Mouse (Mus musculus) adrenal gland, adult (tissue): ENCODE results near the gene Cpb2.
A peak's percentile ranks its signal among the peaks of the same experiment; 100 is the strongest.

ENCODE experiments used
- DNase-seq, 2 experiments: peaks; one replicate each; pipeline ENCODE4 v3.0.0; 2022 to 2023; ENCODE audit warnings: low spot score in 1 of 2; ENCODE audit not compliant: inconsistent age in 2 of 2

Gene Cpb2

DNA sequence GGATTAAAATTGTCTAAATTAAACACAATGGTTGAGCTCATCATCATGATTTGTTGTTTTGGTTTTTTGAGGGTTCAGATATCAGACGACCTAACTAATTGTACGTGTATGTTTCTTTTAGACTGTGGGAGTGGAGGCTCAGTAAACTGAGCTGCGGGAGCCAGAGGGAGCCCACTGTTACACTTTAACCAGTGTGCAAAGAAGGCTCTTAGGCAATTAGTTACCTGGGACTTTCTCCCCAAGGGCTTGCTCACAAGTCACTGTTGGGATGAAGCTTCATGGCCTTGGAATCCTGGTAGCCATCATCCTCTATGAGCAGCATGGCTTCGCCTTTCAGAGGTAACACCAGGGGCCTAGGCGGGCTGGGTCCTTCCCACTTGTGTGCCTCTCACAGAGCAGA lies at the start of gene Cpb2:
TSS of gene Cpb2 (plus strand) at position 201 of the 400 bp plus-strand sequence.
- DNase-seq, result no peak

DNA sequence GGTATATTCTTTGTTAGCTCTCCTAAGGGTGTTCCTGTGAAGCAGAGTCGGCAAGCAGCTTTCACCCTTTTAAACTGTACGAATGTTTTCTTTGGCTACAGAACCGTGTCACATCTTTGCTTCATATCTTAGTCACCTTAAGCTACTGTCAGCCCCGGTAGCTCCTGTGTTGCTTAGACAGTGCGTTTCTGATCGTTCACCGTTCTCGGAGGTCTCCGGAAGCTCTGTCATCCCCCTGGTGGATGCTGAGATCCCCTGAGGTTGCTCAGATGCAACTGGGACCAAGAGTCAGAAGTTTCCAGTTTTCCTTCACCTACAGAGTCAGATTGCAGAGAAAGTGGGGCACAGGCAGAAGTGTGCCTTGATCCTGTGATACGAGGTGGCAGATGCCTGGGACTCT lies 49.7 kb upstream of the Cpb2 start:
- DNase-seq, result no peak

DNA sequence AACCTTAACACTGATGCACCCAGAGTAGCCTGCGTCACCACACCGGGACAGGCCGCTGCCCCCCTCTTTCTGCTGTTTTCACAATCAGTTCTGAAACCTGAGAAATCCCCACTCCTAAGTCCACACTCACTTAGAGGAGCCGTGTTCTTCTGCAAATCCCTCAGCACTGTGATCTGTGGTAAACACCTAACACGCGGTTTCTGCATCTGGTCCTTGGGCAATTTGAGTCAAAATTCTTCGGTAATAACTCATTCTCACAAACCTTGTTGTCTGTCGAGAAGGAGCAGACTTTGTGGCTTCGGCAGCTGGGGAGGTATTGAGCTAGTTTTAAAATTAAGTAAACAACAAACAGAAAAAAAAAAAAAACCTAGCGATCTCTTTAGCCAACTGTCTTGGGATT lies 49.2 kb upstream of the Cpb2 start:
- DNase-seq, result no peak

DNA sequence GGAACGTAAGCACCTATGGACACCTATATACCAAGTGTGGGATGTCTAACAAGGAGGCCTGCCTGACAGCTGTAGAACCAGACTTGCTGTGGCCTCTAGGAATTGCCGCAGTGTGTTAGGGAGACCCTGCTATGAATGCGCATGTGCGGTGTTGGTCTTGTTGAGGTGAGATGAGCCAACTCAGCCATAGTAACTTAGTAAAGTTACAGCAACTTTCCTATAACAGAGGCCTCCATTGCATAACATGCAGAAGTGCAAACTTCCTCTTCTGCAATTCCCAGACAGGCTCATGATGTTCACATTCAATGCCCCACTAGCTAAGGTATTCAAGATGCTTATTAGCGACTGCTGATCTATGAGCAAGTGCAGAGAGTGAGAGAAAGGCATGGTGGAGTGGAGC lies 46.6 kb upstream of the Cpb2 start:
- DNase-seq, result no peak

DNA sequence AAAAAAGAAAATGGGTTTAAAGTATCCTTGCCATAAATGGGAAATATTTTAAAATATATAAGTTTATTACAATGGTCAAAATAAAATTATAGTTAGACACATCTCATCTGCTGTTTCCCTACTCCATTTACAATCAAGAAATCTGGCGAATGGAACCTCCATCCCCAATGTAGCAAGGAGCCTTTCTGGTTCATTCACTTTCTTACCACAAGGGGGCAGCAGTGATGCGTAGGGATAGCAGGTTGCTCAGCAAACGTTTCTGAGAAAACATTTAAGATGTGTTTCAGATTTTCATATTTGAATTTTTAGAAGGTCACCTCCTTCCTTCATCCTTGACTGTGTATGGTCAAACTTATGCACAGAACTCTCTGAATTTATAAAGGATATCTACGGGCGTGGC lies 45.1 kb upstream of the Cpb2 start:
- peak; percentile 23 to 76 for DNase-seq

DNA sequence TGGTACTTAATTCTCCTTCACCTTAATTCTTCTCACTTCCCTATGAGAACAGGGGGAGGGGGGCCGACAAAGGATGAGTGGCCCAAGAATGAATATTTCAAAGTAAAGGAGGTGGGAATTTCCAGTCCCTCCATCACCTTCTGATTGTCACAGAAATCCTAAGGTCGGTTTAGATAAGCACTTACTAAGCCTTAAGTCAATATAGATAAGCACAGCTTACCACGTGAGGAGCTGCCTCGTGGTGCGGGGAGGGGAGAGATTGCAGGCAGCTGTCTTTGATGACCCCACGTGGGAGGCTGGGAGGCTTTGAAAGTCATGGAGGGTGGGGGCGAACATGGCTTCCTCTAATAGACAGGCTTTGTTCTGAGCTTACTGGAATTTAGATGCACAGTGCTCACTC lies 44.4 kb upstream of the Cpb2 start:
- no peak for DNase-seq

DNA sequence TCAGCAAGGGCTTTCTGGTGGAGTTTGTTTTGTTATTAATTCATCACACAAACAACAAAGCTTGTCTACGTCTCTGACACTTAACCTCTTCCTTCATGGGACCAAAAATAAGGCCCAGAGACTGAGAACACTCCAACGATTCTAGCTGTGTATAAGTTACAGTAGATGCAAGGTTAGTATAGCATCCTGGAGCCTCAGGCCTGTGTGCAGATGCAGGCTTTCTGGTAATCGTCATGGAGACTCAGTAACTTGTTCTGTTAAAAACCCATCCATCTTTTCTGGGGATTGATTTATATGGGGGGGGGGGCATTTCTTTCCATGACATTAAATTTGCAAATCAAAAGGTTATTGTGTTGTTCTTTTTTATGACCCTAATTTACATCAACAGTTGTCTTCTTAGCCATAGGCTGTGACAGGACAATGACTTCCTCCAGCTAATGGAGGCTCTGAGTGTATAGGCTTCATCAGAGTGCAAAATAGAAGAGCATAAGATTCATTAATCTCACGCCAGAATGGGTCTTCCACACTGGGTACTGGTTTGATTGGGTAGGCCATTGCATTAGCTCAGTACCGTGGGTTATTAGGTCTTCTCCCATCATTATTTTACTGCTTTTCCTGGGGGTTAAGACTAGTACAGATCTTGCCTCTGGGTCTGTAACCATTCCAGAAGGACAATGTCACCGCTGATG lies 36.6 kb upstream of the Cpb2 start:
- DNase-seq, result no peak

DNA sequence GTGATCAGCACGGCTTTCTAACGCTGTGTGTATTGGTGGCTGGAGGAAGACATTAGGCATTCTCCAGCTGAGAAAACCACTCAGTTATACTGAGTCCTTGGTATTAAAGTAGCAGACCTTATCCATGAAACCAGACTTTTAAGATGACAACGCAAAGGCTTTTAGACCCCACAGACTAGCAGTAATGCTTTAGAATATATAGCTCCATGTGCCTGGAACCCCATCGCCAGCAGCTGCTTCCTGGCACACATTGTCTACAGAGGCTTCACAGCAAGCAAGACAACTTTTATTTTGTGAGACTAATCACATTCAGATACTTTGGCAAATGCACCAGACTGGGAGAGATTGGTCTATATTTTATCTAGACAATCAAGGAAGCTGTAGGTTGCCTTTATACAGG lies 35.8 kb upstream of the Cpb2 start:
- DNase-seq, result no peak

DNA sequence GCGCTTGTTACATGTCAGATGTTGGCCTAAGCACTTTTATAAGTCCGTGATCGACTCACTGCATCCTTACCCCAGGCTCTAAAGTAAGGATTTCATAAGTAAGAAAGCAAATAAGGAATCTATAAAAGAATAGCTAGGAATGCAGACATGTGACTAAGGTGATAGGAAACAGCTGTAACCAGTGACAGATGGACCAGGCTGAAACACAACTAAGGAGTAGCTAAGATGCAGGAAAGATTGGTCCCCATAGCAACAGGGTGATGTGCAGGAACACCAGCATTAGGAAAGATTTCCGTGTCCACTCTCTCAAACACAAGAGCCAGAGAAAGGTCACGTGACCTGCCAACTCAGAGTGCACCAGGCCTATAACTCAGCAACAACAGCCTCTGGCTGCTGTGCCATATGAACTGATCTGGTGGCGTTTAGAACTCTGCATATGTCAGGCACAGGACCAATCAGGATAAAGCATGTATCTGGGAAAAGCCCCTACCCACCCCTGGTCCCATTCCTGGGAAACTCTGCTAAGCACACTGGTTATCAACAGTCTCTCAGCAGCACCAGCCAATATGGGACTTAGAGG lies 33.4 kb upstream of the Cpb2 start:
- no peak for DNase-seq

DNA sequence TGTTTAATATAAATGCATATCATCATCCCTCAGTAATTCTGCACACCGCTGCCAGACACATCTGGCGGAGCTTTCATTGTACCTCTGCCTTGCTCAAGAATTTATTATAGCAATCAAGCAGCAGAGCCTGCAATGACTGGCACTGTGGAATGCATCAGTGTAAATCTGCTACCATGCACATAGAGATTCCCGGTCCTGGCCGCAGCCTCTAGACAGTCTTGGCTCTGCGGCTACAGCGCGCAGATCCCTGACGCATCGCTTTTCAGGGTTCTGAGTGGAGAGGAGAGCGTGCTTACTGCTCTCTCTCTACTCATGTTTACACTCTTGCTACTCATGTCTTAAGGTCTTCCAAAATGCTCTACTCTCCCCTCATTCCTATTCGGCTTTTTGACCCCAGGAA lies 28.3 kb upstream of the Cpb2 start:
- DNase-seq, result no peak

DNA sequence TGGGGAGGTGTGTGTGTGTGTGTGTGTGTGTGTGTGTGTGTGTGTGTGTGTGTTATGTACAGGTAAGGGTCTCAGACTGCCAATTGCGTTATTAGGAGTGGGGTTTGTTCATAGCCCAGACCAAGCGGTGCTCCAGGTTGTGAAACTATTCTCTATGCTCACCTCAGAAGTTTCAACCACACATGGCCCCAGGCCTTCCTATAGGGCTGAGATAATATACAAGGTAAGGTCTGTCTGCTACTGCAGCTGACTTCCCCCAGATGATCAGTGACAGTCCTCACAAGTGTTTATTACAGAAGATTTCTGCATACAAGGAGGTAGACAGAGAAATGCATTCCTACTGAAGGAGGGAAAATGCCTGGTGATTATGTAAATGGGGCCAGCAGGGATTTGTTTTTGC lies 23.2 kb upstream of the Cpb2 start:
- no peak for DNase-seq

DNA sequence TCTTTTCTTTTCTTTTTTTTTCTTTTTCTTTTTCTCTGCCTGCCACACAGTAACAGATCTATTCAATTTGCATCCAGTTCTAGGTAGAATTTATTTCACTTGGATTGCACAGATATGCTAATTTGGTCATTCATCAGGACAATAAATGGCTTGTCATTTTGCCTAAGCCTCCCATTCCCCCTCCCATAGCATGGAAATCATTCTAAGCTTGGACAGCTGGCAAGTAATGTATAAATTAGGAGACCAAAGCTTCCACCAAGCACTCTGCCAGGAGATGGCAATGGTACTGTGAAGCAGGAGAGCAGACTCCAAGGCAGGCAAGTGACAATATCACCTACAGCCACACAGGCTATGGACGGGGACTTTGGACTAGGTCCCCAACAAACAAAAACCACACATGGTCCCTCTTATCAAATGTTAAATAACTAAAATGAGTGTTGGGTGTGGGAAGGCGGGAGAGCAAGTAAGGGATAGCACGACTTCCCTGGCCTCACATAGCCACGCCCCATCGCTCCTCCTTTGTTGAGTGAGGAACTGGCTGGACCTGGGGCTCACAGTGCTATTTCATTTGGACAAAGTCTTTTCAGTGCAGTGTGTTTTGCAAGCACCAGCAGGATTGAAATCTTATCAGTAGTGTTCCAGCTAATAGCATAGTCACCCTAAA lies 22.7 kb upstream of the Cpb2 start:
- DNase-seq, result no peak

DNA sequence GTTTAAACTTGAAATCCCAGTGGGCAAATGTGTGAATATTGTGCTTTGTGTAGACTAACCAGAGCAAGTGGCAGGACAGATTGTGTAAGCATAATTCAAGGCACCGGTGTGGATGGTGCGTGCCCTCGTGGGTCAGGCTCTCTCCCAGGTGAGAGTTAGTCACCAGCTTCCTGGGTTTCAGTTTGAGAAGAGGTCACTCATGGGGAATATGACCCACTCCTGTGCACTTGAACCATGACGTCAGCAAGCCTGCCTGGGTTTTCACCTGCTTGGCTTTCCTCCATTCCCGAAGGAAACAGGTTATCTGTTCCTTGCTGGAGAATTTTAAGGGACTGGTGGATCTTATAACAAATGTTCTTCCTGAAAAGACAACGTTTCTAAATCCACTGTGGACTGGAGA lies 19.7 kb upstream of the Cpb2 start:
- DNase-seq, result no peak

DNA sequence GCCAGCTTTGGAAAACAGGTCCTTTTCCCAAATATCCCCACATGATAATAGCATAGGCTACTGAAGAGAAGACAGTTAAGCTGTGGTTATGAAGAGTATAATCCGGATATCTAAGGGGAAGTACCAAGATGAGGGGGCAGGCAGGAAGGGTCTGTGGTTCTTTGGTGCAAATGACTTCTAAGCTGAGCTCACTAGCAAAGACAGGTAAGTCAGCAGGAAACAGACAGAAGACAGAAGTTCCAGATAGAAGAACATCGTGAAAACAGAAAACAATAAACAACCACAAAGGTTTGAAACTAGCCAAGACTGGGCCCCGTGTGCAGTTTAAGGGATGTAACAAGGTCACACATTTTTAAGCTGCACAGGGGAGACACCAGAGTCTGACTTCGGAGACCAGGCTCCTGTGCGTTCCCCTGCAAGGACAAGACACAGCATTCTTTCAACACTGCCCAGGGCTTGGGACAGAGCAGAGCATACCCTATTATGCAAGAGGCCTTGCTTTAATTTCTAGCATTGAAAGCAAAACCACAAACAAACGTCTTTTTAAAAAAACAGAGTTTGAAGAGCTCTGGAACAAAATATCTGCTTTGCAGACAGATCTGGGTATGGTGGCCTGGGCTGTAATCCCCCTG lies 14.5 kb upstream of the Cpb2 start:
- peak; percentile 7 to 32 for DNase-seq

DNA sequence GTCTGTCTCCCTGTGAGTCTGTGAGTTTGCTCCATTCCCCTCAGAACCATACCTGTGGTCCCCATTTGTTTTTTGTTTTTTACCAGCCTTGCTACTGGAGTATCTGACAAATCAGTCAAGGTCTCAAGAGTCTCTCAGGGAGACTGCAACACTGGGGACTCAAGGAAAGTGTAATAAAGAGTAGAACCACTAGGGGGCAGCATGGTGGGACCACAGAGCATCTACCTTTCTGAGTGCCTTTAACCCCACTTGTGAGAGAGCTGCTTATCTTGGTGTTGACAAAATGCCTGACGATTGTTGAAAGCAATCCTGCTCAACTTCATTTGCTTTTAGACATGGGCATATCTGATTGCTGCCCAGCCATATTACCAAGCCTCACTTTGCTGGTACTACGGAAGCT lies 12.3 kb upstream of the Cpb2 start:
- DNase-seq, result peak; percentile 25 to 83

DNA sequence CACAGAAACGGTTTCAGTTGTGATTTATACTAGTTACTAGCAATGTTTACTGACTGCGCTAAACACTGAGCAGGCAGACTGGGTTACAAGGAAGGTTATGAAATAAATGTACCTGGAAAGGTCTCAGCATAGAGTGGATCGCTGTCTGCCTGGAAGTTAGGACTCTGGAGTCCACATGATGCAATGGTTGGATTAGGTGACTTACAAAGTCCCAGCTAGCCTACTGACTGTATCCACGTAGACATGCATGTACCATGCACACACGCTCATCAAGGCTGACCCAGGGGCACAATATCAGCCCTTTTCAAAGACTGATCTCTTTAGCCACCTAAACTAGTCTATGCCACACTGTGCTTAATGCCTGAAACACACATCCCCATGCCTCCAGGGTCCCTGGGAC lies 9.0 kb upstream of the Cpb2 start:
- DNase-seq, result no peak

DNA sequence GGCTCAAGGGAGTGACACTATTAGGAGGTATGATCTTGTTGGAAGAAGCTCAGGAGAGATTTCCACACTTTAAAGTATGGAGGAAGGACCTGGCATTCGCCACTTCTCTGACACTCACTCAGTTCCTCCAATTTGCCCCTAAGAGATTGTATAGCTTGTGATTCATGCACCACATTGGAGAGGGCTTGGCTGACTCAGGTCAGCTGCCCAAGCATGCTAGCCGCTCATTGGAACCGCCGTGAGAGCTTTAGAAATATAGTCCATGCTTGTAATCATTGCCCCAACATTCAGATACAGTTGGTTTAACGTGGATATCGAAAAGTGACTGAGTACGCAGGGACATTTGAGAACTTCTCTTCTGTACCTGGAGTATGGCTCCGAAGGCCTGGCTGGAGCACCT lies 6.5 kb upstream of the Cpb2 start:
- no peak for DNase-seq

DNA sequence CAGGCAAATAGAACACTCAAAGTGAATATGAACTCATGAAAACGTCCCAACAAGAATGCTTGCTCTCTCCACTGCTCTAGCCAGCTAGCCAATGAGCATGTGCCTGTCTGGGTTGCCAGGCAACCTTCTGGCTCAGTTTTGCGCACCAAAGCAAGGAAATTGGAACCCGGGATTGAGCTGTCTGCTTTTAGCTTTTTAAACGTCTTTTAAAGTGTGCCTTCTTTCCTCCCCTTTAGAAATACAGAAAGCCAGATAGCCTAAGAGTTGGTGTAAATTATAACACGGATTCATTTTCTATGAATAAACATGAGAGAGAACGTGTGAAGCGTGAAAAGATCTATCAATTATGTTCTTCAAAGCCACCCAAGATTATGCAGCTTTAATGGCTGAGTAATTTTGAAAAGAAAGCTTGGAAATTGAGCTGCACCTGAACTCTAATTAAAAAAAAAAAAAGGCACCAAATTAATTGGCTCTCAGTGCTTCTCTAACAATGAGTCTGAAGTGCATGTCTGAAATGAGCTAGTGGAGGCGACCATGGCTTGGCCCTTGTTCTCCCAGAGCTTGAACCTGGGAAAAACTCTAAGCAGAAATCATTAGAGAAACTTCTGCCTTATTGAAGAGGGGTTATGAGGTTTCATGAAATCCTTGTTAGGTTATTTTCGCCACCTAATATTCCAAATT lies 6.0 kb upstream of the Cpb2 start:
- DNase-seq, result no peak

DNA sequence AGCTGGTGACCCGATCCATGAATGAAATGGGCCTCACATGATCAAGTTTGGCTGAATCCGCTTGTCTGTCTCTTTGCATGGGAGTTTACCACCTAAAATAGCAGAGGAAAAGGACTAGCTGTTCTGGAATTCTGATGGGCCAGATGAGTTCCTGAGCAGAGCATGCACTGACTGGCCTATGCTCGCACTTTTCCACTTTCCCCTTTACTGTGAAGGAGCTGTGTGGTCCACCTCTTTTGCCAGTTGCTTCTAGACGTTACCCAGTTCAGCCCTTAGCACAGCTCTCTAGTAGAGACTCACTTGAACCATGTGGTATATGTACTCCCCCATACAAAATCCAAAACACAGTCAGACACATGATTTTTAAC lies 5.5 kb upstream of the Cpb2 start:
- DNase-seq, result no peak

DNA sequence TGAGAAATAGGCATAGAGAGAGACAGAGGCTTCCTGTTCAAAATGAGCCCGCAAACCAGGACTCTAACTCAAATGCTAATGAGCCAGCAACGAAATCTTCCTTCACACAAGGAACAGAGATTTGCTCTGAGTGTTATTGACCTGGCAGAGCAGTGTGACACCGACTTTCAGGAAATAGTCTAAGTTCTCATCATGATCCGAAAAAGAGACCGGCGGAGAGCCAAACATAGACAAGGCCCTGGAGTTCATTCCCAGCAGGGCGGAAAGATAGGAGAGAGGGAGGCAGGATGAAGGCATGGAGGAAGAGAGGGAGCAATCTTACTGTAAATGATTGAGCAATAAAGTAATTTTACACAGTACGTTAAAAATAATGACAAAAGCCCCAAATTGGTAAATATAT lies 5.0 kb upstream of the Cpb2 start:
- DNase-seq, result no peak

DNA sequence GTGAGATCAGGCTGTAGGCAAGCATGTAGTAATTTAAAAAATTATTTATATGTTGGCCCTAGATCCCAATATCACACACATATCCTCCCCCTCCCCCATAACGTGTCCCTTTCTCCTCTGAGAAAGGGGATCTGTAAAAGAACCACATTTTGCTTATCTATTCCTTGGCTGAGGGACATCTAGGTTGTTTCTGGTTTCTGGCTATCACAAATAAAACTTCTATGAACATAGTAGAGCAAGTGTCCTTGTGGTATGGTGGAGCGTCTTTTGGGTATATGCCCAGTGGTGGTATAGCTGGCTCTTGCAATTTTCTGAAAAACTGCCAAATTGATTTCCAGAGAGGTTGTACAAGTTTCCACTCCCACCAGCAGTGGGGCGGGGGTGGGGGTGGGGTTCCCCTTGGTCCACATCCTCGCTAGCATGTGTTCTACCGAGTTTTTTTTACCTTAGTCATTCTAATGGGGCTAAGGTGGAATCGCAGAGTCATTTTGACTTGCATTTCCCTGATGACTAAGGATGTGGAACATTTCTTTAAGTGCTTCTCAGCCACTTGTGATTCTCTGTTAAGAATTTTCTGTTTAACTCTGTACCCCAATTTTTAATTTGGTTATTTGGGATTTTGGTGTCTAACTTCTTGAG lies 3.9 kb upstream of the Cpb2 start:
- no peak for DNase-seq
